Mouse (Mus musculus): Measurements from ENCODE around the gene Tagln3. TPM values are rescaled to one million over a fixed set of nuclear protein-coding genes. Genes with fewer than 3 reads are reported as not detected.

The Tagln3 gene
- 100 to 1,000 TPM; 246 to 258 TPM for total RNA-seq (2021)
- long read RNA-seq, experiment 1, transcript Tagln3-201 (4 exons, 1,240 nt) = major isoform, 196 of 202 reads
- long read RNA-seq, experiment 1, partial matches to known transcripts = 4 of 202 reads
- long read RNA-seq, experiment 1, other reads (novel, unspliced or antisense) = 2 of 202 reads
- long read RNA-seq, experiment 2, transcript Tagln3-201 (4 exons, 1,240 nt) = major isoform, 302 of 319 reads
- long read RNA-seq, experiment 2, partial matches to known transcripts = 4 of 319 reads
- long read RNA-seq, experiment 2, other reads (novel, unspliced or antisense) = 13 of 319 reads

DNA sequence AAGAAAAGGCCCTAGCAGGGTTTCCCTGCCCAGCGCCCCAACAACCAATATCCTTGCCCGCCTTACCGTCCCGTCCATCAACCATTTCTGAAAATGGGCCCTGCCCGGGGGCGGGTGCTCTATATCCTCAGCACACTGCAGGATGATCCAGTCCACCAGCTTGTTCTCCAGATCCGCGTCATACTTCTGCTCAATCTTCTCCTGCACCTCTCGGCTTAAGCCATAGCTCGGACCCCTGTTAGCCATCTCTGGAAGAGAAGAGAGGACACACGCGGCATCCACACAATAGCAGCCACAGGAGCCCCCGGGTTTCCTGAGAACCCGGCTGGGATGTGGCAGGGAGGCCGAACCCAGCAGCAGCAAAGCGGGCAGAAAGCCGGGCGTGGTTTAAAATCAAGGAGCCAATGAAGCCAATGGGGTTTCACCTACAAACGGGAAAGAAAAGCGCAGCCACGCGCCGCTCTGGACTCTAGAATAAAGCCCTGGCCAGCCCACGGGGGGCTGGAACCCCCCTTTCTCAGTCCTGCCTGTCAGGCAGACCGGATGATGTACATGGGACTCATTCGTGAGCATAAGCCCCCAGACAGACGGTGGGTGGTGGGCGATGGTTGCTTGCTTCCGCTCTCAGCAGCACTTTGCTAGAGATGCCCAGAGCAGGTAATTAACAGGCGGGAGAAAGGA, at the start of gene Tagln3:
TSS of gene Tagln3 (minus strand) at position 548 of the 681 bp plus-strand sequence.
- Histone ChIP-seq H3K4me3 (peak within 1 kb of the TSS; percentile 67), H3K27ac (peak within 1 kb of the TSS; percentile 97)
- TF ChIP-seq CTCF (conservative IDR thresholded peaks at IDR 0.05) = no peak
- peak; percentile 68 to 70 for DNase-seq (ENCODE audit: low spot score in 2 of 2)

- DNase-seq (ENCODE audit: low spot score in 2 of 2) = no peak
- H3K27ac ChIP-seq = no peak overlapping the region
- H3K4me3 ChIP-seq = no peak overlapping the region
- TF ChIP-seq CTCF (conservative IDR thresholded peaks at IDR 0.05) = no peak
Observed at GRCm38 (mm10) chr16:45770914-45771313, 46.5 kb upstream of the Tagln3 start.

GRCm38 (mm10) chr16:45767853-45768640, 43.6 kb upstream of the Tagln3 start:
- no peak for DNase-seq (ENCODE audit: low spot score in 2 of 2)
- H3K4me3 ChIP-seq = no peak overlapping the region
- no peak for TF ChIP-seq CTCF (conservative IDR thresholded peaks at IDR 0.05)
- H3K27ac ChIP-seq = peak overlapping the region; percentile 5; the same call in 1 of the 2 replicates

DNA sequence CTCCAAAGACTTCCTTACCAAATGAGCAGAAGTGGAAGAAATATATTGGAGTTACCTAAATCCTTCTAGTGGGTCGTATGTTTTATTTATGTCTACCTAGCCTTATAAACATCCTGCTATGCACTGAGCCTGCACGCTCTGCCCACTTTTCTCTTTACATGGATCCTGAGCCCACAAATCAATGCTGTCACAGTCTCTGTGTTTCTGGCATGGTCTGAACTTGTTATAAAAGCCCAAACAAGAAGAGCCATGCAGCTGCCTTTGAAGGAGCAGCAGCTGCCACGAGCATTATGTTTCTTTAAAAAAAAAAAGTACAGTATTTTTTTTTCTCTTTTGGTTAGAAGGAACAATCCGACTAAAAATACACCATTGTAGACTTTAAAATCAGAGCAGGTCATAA, 43.0 kb upstream of the Tagln3 start:
- no peak for DNase-seq (ENCODE audit: low spot score in 2 of 2)

DNA sequence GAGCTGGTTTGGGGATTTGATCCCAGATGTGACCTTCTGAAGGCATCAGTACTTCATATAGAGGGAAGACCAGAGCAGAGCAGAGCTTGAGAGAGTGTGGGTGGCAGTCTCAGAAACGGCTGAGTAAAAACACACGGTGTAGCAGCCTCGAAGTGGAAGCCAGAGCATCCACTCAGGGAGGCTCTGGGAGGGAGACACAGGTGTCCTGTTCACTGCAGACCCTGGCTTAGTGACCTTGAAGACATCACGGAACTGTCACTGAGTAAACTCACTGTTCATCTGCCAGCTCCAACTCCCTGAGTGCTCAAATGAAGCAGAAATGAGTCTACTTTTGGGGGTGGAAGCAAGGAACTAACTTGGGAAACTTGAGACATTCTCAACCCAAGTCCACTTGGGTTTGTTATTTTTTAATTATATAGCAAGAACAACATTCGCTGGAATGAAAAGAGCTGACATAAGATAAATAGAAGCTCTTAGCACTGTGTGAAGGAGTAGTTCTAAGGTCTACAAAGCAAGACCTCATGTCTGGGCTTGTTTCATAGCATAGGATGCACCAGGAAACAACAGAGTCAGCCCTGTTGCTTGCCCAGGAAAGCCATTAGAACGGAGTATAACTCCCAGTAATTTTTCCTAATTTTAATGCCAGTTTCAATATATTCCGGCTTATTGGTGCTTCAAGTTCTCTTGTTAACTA, 41.5 kb upstream of the Tagln3 start:
- H3K27ac ChIP-seq = no peak overlapping the region
- H3K4me3 ChIP-seq = no peak overlapping the region
- DNase-seq (ENCODE audit: low spot score in 2 of 2) = no peak
- no peak for TF ChIP-seq CTCF (conservative IDR thresholded peaks at IDR 0.05)

More for the DNA sequence above, 43.0 kb upstream of the Tagln3 start:
- no peak for TF ChIP-seq CTCF (conservative IDR thresholded peaks at IDR 0.05)
- peak overlapping the region; percentile 5; the same call in 1 of the 2 replicates for H3K27ac ChIP-seq
- H3K4me3 ChIP-seq = no peak overlapping the region

- no peak for DNase-seq (ENCODE audit: low spot score in 2 of 2)
- H3K4me3 ChIP-seq = no peak overlapping the region
- no peak overlapping the region for H3K27ac ChIP-seq
- no peak for TF ChIP-seq CTCF (conservative IDR thresholded peaks at IDR 0.05)
Observed at GRCm38 (mm10) chr16:45765102-45765501, 40.7 kb upstream of the Tagln3 start.

DNA sequence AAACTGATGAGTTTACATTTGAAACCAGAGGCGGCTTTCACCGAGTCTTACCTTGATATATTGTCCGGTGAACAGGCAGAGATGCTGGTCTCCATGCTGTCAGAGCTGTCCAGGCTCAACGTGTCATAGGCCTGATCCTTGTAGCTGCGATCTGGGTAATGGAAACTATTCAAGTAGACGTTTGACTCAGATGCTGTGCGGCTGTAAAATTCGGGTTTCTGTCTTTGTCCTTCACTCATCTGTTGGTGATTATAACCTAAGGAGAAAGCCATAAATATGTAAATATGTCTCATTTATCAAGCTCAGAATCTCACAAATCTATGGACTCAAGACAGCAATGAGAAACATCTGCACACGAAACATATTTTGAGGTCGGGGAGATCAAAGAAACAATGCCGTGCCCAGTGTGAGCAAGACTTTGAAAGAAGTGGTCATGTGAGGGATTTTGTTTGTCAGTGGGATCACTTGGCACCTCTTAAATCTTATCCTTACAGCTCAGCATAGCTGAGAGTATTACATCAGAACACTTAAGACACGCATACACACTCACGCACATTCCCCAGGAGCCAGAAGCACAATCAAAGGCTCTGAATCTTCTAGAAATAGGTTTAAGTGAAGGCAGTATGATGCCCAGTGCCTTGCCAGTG, 38.6 kb upstream of the Tagln3 start:
- no peak for DNase-seq (ENCODE audit: low spot score in 2 of 2)
- Histone ChIP-seq H3K4me3 (no peak overlapping the region), H3K27ac (no peak overlapping the region)
- no peak for TF ChIP-seq CTCF (conservative IDR thresholded peaks at IDR 0.05)

DNA sequence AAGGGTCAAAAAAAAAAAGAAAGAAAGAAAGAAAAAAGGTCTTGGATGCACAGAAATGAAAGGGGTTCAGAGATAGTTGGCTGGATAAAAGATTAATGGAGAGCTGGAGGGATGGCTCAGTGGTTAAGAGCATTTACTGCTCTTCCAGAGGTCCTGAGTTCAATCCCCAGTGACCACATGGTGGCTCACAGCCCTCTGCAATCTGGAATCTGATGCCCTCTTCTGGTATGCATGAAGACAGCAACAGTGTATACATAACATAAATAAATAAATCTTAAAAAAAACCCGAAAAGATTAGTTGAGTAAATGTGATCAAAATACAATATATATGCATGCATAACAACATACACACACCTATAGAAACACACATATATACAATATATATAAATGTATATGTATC, 37.0 kb upstream of the Tagln3 start:
- H3K27ac ChIP-seq = no peak overlapping the region
- peak; percentile 68 for TF ChIP-seq CTCF (conservative IDR thresholded peaks at IDR 0.05)
- no peak for DNase-seq (ENCODE audit: low spot score in 2 of 2)
- H3K4me3 ChIP-seq = no peak overlapping the region

GRCm38 (mm10) chr16:45758726-45759269, 34.4 kb upstream of the Tagln3 start:
- no peak overlapping the region for H3K4me3 ChIP-seq
- H3K27ac ChIP-seq = no peak overlapping the region
- TF ChIP-seq CTCF (conservative IDR thresholded peaks at IDR 0.05) = no peak
- no peak for DNase-seq (ENCODE audit: low spot score in 2 of 2)

GRCm38 (mm10) chr16:45757421-45758078, 33.1 kb upstream of the Tagln3 start:
- no peak for TF ChIP-seq CTCF (conservative IDR thresholded peaks at IDR 0.05)
- DNase-seq (ENCODE audit: low spot score in 2 of 2) = no peak
- Histone ChIP-seq H3K27ac (peak overlapping the region; percentile 32; the same call in 1 of the 2 replicates), H3K4me3 (no peak overlapping the region)

GRCm38 (mm10) chr16:45756855-45757254, 32.4 kb upstream of the Tagln3 start:
- TF ChIP-seq CTCF (conservative IDR thresholded peaks at IDR 0.05) = peak; percentile 96
- Histone ChIP-seq H3K4me3 (no peak overlapping the region), H3K27ac (no peak overlapping the region)
- DNase-seq (ENCODE audit: low spot score in 2 of 2) = peak; percentile 66 to 68
